Mouse (Mus musculus): Measurements from ENCODE around the gene Ssh3.

- TF ChIP-seq EP300 (IDR thresholded peaks at IDR 0.05; ENCODE audit: low read depth), result no peak
- TF ChIP-seq CTCF (IDR thresholded peaks at IDR 0.05; ENCODE audit: low read depth), result no peak
Observed at GRCm38 (mm10) chr19:4299126-4299525, 30.1 kb upstream of the Ssh3 start.

All from heart, postnatal 0 days (tissue).